Mouse (Mus musculus): ENCODE results near the gene Ap2b1. TPM values are rescaled to one million over a fixed set of nuclear protein-coding genes. Genes with fewer than 3 reads are reported as not detected.

Ap2b1 gene
- total RNA-seq, 2 experiments from 2014 or later: 61.2 to 74.2 TPM

DNA sequence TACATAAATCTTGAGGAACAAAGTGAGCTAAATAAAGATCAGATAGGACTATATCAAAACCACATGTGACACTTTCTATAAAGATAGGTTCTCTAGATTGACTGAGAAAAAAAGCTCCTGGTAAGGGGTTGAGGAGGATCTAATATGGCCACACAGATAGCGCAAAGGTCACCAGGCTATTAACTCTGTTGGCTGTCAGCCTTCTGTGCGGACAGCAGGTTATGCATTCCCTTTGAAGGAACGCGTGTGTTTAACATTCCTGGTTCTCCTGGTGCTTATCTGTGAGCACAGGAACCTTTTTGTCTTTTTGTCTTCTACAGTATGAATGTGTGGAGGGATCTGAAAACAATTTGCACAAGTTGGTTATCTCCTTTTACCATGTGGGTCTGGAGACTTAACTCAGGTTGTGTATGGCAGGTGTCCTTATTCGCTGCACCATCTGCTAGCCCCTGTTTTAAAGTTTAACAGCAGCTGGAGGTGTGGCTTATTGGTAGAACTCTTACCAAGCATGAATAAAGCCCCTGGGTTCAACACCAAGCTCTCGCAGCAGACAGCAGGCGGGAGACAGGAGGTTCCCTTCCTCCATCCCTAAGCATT is 81.0 kb downstream of the Ap2b1 start:
- ATAC-seq (replicated peaks; ENCODE audit: low FRiP score, low TSS enrichment, poor library complexity, severe bottlenecking): peak; percentile 74

DNA sequence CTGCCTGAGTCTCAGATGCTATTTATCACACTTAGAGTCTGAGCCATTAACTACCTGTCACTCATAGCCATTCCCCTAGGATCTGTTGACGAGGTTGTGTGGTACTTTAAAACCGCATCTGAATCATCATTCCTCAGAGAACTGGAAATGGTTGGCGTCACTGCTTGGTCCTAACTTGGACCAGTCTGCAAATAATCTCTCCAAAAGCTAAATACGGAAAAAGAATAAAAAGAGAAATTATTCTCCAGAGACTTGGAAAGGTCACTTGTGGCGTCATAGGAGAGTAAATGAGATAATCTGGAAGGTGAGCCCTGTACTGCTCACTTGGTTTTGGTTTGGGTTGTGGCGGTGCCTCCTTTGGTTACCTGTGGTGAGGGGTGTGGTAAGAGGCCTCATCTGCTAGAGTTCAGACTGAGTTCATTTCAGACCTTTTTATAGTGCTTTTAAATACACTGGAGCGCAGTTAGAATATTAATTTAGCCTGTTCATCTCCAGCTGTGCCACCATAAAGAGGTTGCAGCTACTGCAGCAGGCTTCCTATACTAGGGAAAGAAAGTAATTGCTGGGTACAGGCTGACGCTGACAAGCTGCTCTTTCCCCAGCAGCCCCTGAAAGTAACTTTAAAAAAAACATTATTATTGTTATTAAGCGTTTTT is 84.2 kb downstream of the Ap2b1 start:
- no peak for ATAC-seq (replicated peaks; ENCODE audit: low FRiP score, low TSS enrichment, poor library complexity, severe bottlenecking)

DNA sequence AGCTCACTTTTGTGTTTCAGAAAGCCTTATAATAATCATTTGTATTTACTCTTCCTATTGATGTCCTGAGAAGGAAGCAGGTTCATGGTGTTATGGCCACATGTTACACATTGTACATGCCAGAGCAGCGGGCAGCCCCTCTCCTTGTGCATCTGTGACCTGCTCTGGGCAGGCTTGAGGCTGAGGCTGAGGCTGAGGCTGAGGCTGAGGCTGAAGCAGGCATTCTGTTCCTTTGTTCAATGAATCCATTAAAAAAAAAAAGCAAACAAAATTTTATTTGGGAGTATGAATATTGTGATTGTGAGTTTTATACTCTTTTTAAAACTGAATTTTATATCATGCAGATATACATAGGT is 84.7 kb downstream of the Ap2b1 start:
- ATAC-seq (replicated peaks; ENCODE audit: low FRiP score, low TSS enrichment, poor library complexity, severe bottlenecking): no peak

DNA sequence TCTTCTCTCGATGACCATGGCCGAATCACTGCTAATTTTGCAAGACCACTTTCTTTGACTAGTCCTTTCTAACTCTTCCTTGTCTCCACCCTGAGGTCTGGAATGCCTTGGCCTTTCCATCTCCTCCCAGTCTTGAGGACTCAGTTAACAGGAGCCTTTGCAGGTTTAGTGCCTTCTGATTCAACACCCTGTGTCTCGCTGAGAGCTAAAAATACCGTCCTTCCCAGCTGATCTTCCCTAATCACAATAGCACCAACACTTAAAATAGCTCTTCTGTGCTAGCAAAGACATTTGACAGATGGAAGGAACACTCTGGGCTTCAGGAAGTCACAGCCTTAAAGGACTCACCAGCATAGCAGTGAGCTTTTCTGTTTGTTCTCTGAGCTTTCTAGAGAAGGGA is 94.2 kb downstream of the Ap2b1 start:
- ATAC-seq (replicated peaks; ENCODE audit: low FRiP score, low TSS enrichment, poor library complexity, severe bottlenecking): no peak

DNA sequence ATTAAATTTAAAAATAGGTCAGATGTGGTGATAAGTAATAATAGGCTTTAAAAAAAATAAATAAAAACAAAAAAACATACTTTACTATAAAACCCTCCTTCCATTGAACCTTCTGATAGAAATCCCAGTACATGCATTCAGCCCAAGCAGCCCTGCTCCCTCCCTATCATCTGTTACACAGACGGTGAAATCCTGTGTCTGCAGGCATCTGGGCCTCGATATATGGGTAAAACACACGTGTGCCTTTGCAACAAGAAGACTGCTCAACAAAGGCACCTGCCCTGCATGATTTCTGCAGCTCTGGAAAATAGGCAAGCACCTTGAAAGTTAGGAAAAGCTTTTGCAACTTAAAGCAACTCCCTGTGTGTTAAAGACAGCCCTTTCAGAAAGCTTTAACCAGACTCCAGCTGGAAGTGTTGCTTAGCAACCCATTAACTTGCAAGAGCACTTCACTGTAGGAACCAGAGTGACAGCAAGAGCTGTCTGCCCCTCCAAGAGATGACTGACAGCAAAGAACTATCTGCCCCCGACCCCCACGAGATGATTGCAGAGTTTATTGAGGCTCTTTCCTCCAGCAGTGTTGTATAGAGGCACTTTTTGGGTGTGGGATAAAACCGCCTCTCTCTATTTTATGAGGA is 96.1 kb downstream of the Ap2b1 start:
- ATAC-seq (replicated peaks; ENCODE audit: low FRiP score, low TSS enrichment, poor library complexity, severe bottlenecking): no peak

DNA sequence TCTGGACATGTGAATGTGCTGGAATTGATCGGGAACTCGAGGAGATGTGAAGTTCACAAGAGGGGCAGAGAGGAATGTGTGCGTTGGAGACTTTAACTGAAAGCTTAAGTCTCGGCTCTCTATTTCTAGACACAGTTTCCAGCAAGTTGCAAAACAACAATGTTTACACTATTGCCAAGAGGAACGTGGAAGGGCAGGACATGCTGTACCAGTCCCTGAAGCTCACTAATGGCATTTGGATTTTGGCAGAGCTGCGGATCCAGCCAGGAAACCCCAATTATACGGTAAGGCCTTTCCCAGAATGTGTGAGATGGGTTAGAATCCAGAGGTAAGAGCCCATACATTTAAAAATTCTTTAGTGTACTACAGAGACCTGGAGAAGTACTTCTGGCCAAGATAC is 98.8 kb downstream of the Ap2b1 start:
- ATAC-seq (replicated peaks; ENCODE audit: low FRiP score, low TSS enrichment, poor library complexity, severe bottlenecking): no peak

DNA sequence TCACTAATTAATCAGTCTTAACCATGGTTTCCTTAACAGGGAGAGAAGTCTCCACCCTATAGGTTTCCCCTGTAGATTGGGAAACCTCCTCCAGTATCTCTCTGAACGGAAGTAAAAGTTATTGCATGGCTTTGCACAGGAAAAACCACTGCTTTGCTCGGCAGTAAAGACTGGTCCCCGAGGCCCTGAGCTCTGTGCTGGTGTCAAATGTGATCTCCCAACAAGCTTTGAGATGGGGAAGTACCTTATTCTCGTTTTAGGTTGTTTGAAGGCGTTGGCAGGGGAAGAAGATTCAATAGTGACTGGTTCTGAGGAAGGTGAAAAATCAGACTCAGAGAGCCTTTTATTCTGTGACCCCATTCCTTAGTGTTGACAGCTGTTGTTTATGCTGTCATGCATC is 99.9 kb downstream of the Ap2b1 start:
- ATAC-seq (replicated peaks; ENCODE audit: low FRiP score, low TSS enrichment, poor library complexity, severe bottlenecking): no peak

DNA sequence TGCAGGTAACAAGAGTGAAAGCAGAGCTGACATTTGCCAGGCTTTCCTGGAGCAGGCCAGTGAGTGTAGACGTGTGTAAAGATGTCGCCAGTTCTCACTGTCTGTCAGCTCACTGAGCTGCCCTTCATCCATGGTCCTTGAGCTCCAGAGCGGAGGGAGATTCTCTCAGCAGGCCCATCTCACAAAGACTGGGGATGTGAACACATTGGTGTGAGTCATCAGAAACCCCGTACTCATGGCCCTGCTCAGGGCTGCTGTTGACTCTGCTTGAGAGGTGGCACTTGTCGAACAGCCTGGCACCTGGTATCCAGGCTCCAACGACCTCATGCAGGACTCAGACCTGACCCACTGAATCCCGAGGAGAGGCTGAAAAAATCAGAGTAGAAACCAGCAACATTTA is 105.0 kb downstream of the Ap2b1 start:
- no peak for ATAC-seq (replicated peaks; ENCODE audit: low FRiP score, low TSS enrichment, poor library complexity, severe bottlenecking)

DNA sequence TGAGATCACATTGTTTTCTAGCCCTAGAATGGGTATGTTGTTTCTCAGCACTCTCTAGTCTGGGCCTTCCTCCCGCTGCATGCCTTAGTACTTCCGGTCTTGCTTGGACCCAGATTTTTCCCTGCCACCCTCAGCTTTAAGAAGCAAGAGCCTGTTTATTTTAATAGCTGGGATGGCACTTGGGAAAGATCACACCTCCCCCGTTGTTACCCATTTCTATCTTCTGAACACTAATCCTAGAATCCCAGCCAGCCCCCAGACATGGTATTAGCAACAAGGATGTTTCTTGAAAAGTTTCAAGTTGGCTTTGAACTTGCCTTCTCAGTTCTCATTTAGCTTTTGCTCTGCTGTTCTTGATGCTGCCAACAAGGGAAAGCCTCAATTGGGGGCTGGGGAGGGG is 107.6 kb downstream of the Ap2b1 start:
- ATAC-seq (replicated peaks; ENCODE audit: low FRiP score, low TSS enrichment, poor library complexity, severe bottlenecking): no peak

DNA sequence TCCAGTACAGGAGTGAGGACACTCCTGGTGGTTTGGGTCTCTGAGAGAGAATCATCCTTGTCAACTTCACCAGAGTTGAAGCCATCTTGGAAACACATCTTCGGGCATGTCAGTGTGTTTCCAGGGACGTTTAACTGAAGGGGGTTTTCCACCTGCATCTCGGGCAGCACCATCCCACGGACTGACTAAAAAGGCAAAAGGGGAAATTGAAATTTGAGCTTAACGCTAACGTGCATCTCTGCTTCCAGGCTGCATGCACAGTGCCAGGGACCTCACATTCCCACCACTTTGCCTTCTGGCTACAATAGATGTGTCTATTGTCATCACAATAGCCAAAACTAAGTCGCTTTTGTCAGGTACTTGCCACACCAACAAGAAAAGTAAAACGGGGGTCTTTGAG is 109.4 kb downstream of the Ap2b1 start:
- ATAC-seq (replicated peaks; ENCODE audit: low FRiP score, low TSS enrichment, poor library complexity, severe bottlenecking): no peak

DNA sequence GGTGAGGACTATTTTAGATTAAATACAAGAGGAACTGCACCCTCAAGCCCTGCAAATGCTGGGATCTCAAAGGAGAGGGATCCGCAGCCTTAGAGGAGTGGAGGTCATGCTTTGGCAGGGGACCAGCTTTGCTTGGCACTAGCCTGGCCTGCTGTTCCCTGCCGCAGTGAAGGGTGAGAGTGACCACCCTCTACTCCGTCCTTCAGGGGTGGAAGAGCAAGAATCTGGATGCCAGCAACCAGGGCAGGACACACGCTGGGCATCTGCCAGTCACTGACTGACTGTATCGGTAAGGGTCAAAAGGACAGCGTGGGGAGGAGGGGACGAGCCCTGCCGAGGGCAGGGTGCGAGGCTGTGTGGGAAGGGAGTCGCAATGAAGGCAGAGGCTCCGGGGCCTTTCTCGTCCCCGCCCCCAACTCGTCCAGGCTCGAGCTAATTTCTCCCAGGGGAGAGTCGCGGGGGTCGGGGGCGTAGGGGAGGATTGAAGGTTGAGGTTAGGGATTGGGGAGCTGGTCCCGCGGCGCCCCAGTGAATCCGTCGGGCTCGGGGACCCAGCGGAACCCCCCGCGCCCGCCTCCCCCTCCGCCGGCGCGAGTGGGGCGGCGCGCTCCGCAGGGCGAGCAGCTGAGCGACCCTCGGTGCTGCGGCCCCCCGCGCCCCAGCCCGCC is 110.4 kb downstream of the Ap2b1 start, which contains the start of gene Rasl10b:
Gene Rasl10b (plus strand): TSS at position 51 of the 668 bp plus-strand sequence.
- no peak for ATAC-seq (replicated peaks; ENCODE audit: low FRiP score, low TSS enrichment, poor library complexity, severe bottlenecking)

DNA sequence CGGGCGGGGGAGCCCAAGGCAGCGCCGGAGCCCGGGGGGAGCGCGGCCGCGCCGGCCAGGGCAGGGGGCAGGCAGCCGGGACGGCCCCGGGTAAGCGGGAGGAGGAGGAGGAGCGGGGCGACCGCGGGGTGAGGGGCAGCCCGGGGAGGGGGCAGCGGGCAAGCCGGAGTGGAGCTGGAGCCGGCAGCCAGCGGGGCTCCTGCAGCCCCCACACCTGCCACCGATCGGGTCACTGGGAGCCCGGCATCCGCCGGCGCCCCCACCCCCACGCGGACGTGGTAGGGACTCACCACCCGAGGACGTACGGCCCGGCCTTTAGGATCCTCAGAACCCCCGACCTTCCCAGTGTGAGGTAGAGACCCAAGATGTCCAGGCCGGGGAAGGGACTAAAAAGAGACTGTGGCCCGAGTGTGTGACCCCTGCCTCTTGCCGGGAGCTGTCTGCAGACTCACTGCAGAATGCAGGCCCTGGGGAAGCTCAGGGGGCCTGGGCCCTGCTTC is 111.0 kb downstream of the Ap2b1 start:
- no peak for ATAC-seq (replicated peaks; ENCODE audit: low FRiP score, low TSS enrichment, poor library complexity, severe bottlenecking)

DNA sequence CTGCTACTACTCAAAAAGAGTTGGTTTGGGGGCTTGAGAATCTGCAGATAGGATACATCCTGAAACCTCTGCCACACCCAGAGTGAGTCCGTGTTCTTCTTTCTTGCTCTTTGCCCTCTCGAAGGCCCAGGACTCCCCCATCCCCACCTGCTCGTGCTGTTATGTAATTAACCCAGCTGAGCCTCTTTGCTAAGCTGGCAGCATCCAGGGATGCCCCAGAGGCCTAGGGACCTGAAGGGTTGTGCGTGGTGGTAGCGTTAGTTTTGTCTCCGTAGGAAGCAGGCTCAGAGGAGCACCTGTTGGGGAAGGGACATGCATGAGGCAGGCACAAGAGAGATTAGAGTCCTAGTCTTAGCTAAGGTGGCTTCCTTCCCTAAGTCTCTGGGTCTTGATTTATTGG is 111.7 kb downstream of the Ap2b1 start:
- ATAC-seq (replicated peaks; ENCODE audit: low FRiP score, low TSS enrichment, poor library complexity, severe bottlenecking): no peak

DNA sequence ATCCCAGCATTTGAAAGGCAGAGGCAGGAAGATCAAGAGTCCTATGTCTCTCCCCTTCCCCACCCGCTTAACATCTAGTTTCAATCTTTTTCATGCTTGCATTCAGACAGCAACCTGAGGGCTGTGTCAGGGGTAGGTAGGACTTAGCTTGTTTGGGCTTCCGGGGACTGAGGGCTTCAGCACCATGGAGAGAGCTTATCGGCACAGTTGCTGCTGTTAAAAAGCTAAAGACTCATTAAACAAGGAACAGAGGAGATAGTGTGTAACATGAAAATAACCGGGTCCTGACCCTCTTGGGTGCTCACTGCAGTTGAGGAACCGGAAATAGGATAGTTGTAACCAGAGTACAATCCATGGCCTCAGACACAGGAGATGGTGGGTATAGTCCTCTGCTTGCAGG is 118.3 kb downstream of the Ap2b1 start:
- peak; percentile 64 for ATAC-seq (replicated peaks; ENCODE audit: low FRiP score, low TSS enrichment, poor library complexity, severe bottlenecking)

DNA sequence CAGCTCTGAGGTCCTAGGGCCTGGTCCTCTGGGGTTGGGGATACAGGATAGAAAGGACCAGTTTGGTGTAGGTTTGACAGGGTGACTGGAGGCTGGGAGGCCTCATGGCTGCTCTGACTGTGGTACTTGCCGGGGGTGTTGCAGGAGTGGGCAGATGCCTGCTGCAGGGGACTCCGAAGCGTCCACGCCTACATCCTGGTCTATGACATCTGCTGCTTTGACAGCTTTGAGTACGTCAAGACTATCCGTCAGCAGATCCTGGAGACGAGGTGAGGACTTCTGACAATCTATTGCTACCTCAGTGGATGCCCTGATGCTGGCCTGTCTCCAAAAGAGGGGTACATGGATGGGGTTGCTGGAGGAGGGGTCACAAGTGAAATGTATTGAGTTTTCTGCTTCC is 118.9 kb downstream of the Ap2b1 start:
- no peak for ATAC-seq (replicated peaks; ENCODE audit: low FRiP score, low TSS enrichment, poor library complexity, severe bottlenecking)

DNA sequence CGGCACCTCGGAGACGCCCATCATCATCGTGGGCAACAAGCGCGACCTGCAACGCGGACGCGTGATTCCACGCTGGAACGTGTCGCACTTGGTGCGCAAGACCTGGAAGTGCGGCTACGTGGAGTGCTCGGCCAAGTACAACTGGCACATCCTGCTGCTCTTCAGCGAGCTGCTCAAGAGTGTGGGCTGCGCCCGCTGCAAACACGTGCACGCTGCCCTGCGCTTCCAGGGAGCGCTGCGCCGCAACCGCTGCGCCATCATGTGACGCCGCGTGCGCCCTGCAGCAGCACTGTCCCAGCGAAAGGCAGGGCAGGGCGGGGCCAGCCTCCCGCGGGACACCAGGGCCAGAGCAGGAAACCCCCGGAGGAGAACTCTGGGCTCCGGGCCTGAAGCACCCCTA is 119.7 kb downstream of the Ap2b1 start:
- ATAC-seq (replicated peaks; ENCODE audit: low FRiP score, low TSS enrichment, poor library complexity, severe bottlenecking): no peak

DNA sequence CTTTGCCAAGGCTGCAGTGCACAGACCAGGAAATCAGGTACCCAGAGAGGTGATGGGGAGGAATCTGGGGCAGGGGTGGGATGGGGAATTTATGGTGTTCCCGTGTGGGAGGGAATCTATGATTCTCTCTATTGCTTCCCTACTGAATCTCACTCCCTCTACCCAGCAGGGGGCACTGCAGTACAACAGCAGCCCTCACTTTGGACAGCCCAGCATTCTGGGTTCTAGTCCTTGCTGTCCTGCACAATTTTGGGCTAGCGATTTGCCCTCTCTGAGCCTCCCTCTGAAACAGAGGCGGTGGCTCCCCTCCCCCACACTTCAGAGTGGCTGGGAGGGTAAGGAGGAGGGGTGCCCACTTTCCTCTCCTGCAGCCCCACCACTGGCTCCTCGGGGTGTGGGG is 121.5 kb downstream of the Ap2b1 start:
- ATAC-seq (replicated peaks; ENCODE audit: low FRiP score, low TSS enrichment, poor library complexity, severe bottlenecking): no peak

DNA sequence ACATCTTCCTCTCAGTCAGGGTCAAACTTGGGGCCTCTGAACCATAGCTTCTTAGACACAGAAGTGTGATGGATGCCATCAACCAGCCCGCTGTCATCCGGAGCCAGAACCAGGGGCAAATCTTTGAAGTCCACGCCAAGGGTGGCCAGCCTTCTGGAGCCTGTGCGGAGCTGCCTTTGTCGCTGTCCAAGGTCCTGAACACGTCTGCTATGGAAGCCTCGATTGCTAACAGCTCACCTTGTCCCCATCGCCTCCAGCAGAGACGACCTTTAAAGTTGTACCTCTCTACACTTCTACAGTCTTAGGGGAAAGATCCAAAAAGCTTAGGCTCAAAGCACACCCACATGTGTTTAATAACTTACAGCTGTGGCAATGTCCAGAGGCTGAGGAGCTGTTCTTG is 122.5 kb downstream of the Ap2b1 start:
- ATAC-seq (replicated peaks; ENCODE audit: low FRiP score, low TSS enrichment, poor library complexity, severe bottlenecking): peak; percentile 49; the same call in 1 of the 2 replicates

DNA sequence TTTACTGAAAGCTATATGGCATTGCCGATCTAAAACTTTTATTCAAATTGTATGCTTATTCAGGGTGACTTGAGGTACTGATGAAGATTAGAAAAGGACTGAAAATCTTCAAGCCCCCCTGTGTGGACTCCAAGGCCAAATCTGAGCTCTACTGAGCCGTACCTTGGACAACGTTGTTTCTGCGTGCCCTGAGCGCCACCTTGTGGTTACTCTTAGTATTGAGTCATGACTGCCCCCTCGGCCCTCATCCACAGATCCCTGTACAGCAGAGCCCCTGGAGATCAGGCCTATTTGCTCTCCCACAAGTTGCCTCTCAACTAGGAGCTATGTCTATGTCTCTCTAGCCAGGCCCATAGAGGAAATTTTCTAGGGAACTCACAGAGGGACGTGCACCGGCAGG is 125.9 kb downstream of the Ap2b1 start:
- ATAC-seq (replicated peaks; ENCODE audit: low FRiP score, low TSS enrichment, poor library complexity, severe bottlenecking): peak; percentile 38; the same call in 1 of the 2 replicates

DNA sequence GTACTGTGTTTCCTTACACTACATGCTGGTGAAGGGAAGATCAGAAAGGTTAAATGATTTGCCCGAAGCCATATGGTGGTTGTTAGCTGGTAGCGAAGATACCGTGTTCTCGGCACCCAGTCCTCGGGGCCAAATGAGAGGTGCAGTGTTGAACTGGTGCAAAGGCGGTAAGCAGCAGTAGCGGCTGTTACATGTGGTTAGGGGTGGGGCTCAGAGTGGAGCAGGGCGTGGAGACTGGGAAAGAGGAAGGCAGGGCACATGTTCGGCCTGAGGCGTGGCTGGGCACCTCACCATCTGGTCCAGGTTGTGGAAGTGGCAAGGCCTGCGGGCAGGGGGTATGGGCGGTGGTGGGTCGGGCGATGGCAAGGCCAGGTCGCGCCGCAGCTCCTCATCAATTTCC is 128.1 kb downstream of the Ap2b1 start:
- ATAC-seq (replicated peaks; ENCODE audit: low FRiP score, low TSS enrichment, poor library complexity, severe bottlenecking): peak; percentile 85

Data from megakaryocyte-erythroid progenitor cell, adult 5-6 weeks (primary cell).